Mouse (Mus musculus): ENCODE results near the gene Dock4. TPM values are rescaled to one million over a fixed set of nuclear protein-coding genes. Genes with fewer than 3 reads are reported as not detected.
A peak's percentile ranks its signal among the peaks of the same experiment; 100 is the strongest.

Gene Dock4
- polyA plus RNA-seq, 1 experiment from 2014 or later, result 13.3 TPM

DNA sequence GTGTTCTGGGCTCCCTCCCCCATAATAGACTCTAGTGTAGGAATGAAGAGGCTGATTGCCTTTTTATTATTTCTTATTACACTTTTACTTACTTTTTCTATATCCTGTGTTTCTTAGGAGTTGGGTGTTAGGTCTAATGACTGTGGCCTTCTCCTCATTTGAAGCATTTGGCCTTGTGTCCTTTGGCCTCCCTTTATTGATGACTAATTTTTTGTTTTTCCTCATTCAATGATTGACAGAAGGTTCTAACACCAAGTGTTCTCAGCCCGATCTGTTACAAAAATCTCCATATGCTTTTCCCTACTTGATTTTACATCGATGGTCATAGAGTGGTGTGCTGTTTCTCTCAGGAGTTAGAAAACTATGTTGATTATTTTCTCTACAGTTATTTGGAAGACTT, 108.2 kb downstream of the Dock4 start:
- H3K27ac ChIP-seq (ENCODE audit: low read length), result no peak overlapping the region
- no peaks in the 10 kb centered on the region for H3K4me1 ChIP-seq (ENCODE audit: insufficient read depth, low read length)
- no peak overlapping the region for H3K4me3 ChIP-seq (ENCODE audit: low read length)
- no peak overlapping the region for H3K9ac ChIP-seq (replicated peaks; ENCODE audit: low read length)
- H3K9me3 ChIP-seq (ENCODE audit: low read length), result no peaks in the 10 kb centered on the region
- H3K27me3 ChIP-seq (ENCODE audit: insufficient read depth, low read length), result no peaks in the 10 kb centered on the region
- no peaks in the 10 kb centered on the region for H3K36me3 ChIP-seq (ENCODE audit: insufficient read depth, low read length)
- ATAC-seq (ENCODE audit: low FRiP score, low TSS enrichment), result no peak
- H3K4me2 ChIP-seq (replicated peaks; ENCODE audit: low read depth, low read length), result no peak overlapping the region
- 91% methylated on average over 2 of the region's 2 CpGs for WGBS

DNA sequence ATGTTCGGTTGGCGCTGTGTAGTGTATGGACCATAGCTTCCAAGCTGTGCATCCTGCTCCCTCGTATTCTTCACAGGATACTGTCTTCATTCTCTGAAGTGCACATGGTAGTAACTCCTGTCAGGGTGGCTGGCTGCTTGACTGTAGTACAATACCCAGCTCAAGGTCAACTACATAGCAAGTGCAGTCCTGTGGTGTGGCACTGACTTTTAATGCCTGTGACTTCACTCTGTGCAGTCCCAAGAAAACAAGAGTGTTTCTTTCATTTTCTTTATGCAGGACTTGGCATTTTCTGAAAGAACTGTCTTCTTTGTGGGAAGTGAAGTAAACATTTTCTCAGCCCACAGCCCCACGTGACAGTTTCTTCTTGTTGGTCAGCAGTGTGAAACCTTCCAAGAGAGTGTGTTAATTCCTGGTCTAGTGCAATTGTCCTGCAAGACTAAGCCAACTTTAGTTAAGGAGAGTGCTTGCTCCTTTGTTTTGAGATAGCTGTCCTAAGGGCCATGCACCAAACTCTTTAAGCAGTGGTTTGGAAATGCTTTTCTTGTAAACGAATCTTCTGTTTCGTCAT, 109.3 kb downstream of the Dock4 start:
- no peak overlapping the region for H3K9ac ChIP-seq (replicated peaks; ENCODE audit: low read length)
- H3K27me3 ChIP-seq (ENCODE audit: insufficient read depth, low read length), result no peaks in the 10 kb centered on the region
- no peak overlapping the region for H3K4me2 ChIP-seq (replicated peaks; ENCODE audit: low read depth, low read length)
- H3K4me1 ChIP-seq (ENCODE audit: insufficient read depth, low read length), result no peaks in the 10 kb centered on the region
- H3K36me3 ChIP-seq (ENCODE audit: insufficient read depth, low read length), result no peaks in the 10 kb centered on the region
- H3K4me3 ChIP-seq (ENCODE audit: low read length), result no peak overlapping the region
- no peaks in the 10 kb centered on the region for H3K9me3 ChIP-seq (ENCODE audit: low read length)
- ATAC-seq (ENCODE audit: low FRiP score, low TSS enrichment), result no peak
- 92% methylated on average over 6 of the region's 6 CpGs for WGBS
- H3K27ac ChIP-seq (ENCODE audit: low read length), result no peak overlapping the region

DNA sequence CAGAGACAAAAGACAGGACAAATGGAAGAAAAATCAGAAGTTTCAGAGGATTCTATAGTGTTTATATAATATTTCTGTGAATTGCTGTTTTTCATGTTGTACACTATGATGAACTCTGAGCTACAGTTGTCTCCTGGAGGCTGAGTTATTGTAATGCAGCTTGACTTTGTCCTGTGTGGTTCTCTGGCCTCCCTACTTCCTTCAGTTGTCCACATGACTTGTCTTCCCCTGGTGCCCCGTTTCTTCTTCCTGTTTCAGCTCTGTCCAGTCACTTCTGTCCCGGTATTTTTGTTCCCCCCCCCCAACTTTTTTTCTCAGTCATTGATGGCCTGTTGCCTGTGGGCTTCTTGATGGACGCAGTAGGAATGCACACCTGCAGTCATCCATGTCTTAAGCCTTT, 112.8 kb downstream of the Dock4 start:
- Histone ChIP-seq H3K9ac (replicated peaks; ENCODE audit: low read length) (no peak overlapping the region), H3K27ac (ENCODE audit: low read length) (no peak overlapping the region; the same call in 1 of the 2 replicates), H3K27me3 (ENCODE audit: insufficient read depth, low read length) (no peaks in the 10 kb centered on the region), H3K4me1 (ENCODE audit: insufficient read depth, low read length) (no peaks in the 10 kb centered on the region), H3K4me2 (replicated peaks; ENCODE audit: low read depth, low read length) (no peak overlapping the region), H3K9me3 (ENCODE audit: low read length) (no peaks in the 10 kb centered on the region), H3K36me3 (ENCODE audit: insufficient read depth, low read length) (no peaks in the 10 kb centered on the region), H3K4me3 (ENCODE audit: low read length) (no peak overlapping the region)
- 58% methylated on average over 3 of the region's 3 CpGs for WGBS
- no peak; the same call in 1 of the 2 replicates for ATAC-seq (ENCODE audit: low FRiP score, low TSS enrichment)

DNA sequence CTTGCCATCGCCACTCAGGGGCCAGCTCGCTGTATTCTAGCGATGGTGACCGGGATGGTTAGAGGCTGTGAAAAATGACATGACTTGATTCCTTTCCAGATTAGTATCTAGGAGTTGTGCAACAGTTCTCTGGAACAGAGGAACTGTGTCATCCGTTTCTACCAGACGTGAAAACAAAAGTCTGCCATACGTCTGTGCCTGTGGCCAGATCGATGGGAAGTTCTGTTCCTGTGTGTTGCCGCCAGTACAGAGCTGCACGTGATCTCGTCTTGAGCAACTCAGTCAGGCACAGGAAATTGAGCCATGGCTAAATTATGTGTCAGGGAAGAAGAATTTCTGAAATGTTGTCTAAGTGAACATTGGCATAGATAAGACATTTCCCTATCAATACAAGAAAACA, 113.4 kb downstream of the Dock4 start:
- H3K27ac ChIP-seq (ENCODE audit: low read length), result no peak overlapping the region; the same call in 1 of the 2 replicates
- WGBS, result 73% methylated on average over 11 of the region's 11 CpGs
- no peaks in the 10 kb centered on the region for H3K36me3 ChIP-seq (ENCODE audit: insufficient read depth, low read length)
- H3K4me2 ChIP-seq (replicated peaks; ENCODE audit: low read depth, low read length), result no peak overlapping the region
- no peaks in the 10 kb centered on the region for H3K27me3 ChIP-seq (ENCODE audit: insufficient read depth, low read length)
- no peaks in the 10 kb centered on the region for H3K9me3 ChIP-seq (ENCODE audit: low read length)
- H3K4me1 ChIP-seq (ENCODE audit: insufficient read depth, low read length), result peaks cover 2% of the 10 kb centered on the region; the same call in 1 of the 2 replicates
- no peak overlapping the region for H3K4me3 ChIP-seq (ENCODE audit: low read length)
- no peak overlapping the region for H3K9ac ChIP-seq (replicated peaks; ENCODE audit: low read length)
- ATAC-seq (ENCODE audit: low FRiP score, low TSS enrichment), result no peak

DNA sequence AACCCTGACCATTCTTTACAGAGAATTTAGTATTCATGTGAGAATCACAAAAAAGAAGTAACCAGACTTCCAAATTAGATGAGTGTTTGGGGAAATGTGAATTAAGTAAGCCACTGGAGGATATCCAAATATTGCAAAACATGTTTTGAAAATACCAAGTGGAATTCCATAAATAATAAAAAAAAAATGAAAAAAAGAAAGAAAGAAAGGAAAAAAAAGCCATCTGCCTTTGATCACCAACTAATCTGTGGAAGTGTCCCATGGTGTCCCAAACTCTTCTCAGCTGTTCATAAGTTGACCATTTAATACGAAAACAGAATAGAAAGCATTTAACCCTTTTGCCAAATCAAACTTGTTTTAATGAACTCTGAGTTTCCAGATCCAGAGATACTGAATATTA, 118.0 kb downstream of the Dock4 start:
- H3K9me3 ChIP-seq (ENCODE audit: low read length), result no peaks in the 10 kb centered on the region
- H3K36me3 ChIP-seq (ENCODE audit: insufficient read depth, low read length), result no peaks in the 10 kb centered on the region
- no peak overlapping the region for H3K4me2 ChIP-seq (replicated peaks; ENCODE audit: low read depth, low read length)
- ATAC-seq (ENCODE audit: low FRiP score, low TSS enrichment), result no peak
- 58% methylated on average over 1 of the region's 1 CpGs for WGBS
- H3K9ac ChIP-seq (replicated peaks; ENCODE audit: low read length), result no peak overlapping the region
- H3K4me3 ChIP-seq (ENCODE audit: low read length), result no peak overlapping the region
- peaks cover 11% of the 10 kb centered on the region for H3K4me1 ChIP-seq (ENCODE audit: insufficient read depth, low read length)
- no peaks in the 10 kb centered on the region for H3K27me3 ChIP-seq (ENCODE audit: insufficient read depth, low read length)
- H3K27ac ChIP-seq (ENCODE audit: low read length), result no peak overlapping the region

DNA sequence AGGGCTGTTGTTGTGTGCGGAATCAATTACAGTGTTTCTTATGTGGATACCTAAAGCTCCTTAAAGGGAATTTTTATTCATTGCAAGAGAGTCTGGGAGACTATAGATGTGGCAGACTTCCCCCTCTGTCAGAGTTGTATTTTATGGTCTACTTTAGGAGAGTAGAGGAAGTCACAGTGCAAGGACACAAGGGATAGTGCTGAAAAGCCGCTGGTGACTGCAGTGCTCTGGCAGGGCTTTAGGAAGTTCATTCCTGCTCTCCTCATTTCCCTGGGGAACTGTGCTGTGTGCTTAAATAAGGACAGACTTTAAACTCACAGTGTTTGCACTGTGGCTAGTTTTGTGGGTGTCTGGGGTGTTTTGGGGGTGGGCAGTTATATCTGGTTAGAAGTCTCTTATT, 118.5 kb downstream of the Dock4 start:
- no peaks in the 10 kb centered on the region for H3K9me3 ChIP-seq (ENCODE audit: low read length)
- no peaks in the 10 kb centered on the region for H3K36me3 ChIP-seq (ENCODE audit: insufficient read depth, low read length)
- no peak overlapping the region for H3K4me2 ChIP-seq (replicated peaks; ENCODE audit: low read depth, low read length)
- 32% methylated on average over 2 of the region's 2 CpGs for whole genome bisulfite sequencing
- no peak overlapping the region for H3K9ac ChIP-seq (replicated peaks; ENCODE audit: low read length)
- ATAC-seq (ENCODE audit: low FRiP score, low TSS enrichment), result peak; percentile 67; the same call in 1 of the 2 replicates
- no peak overlapping the region for H3K4me3 ChIP-seq (ENCODE audit: low read length)
- H3K4me1 ChIP-seq (ENCODE audit: insufficient read depth, low read length), result peaks cover 16% of the 10 kb centered on the region
- no peak overlapping the region for H3K27ac ChIP-seq (ENCODE audit: low read length)
- H3K27me3 ChIP-seq (ENCODE audit: insufficient read depth, low read length), result no peaks in the 10 kb centered on the region

DNA sequence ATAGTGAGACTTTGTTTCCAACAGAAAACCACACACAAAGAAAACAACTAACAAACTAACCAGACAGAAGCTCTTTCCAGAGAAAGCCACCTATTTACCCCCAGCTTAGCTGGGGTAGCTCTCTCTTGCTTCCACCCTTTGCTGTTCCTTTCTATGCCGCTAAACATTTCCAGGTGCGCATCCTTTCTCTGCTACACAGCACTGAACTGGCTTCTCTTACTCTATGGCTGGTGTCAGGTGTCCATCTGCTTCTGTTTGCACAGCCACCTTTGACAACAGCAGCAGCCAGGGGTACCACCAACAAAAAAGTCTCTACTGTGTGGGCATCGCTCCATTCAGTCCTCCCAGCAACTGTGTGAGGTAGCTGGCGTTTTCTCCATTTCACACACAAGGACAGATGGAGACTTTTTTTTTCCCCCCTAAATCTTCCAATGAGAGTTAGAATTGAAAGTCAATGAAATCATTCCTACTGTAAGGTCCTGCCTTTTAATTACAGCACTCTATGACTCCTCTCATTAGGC, 122.7 kb downstream of the Dock4 start:
- Histone ChIP-seq H3K4me3 (ENCODE audit: low read length) (no peak overlapping the region), H3K4me1 (ENCODE audit: insufficient read depth, low read length) (peaks cover 21% of the 10 kb centered on the region), H3K4me2 (replicated peaks; ENCODE audit: low read depth, low read length) (no peak overlapping the region), H3K27me3 (ENCODE audit: insufficient read depth, low read length) (no peaks in the 10 kb centered on the region), H3K36me3 (ENCODE audit: insufficient read depth, low read length) (no peaks in the 10 kb centered on the region), H3K9ac (replicated peaks; ENCODE audit: low read length) (no peak overlapping the region), H3K9me3 (ENCODE audit: low read length) (no peaks in the 10 kb centered on the region), H3K27ac (ENCODE audit: low read length) (no peak overlapping the region)
- ATAC-seq (ENCODE audit: low FRiP score, low TSS enrichment), result no peak
- 83% methylated on average over 4 of the region's 4 CpGs for WGBS

DNA sequence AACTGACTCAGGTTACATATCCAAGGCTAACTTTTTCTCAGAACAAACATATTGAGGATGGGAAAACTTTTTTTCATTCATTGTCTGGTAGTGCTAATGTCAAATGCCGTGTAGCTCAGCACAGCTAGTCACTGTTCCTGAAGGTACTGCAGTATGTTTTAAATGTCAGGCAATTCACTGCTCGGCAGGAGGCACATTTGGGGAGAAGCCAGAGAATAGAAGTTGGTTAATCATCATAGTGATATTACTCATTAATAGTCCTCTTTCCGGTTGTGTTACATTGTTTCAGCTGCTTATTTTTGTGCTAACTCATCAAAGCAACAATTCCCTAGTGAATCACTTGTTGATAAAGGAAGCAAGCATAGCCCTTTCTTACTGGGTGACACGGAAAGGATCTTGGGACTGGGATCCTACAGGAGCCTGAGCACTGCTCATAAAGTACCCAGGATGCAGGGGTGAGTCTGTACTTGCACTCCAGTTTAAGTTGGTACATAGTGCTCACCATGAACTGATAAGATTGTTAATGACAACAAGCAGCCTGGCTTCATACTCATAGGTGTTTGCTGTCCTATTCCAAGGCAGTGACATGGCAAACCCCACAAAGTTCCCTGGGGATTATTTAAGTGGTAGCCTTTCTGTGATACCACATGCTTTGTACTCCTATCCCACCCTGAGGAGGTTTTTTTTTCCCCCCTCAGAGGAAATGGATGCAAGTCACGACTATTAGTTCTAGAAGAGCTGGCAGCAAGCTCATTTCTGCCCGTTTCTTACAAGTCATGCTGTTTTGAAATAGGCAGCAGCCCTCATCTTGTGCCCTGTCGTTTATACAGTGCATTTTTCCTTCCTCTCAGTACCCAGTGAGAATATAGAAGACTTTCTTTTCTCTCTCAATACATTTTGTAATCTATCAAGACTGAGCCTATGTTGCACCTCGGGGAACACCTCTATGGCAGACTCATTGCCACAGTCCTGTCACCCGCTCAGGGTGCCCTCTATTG, 123.5 kb downstream of the Dock4 start:
- Histone ChIP-seq H3K4me1 (ENCODE audit: insufficient read depth, low read length) (peaks cover 17% of the 10 kb centered on the region), H3K36me3 (ENCODE audit: insufficient read depth, low read length) (no peaks in the 10 kb centered on the region), H3K9me3 (ENCODE audit: low read length) (no peaks in the 10 kb centered on the region), H3K27me3 (ENCODE audit: insufficient read depth, low read length) (no peaks in the 10 kb centered on the region), H3K4me3 (ENCODE audit: low read length) (no peak overlapping the region), H3K9ac (replicated peaks; ENCODE audit: low read length) (no peak overlapping the region), H3K27ac (ENCODE audit: low read length) (no peak overlapping the region), H3K4me2 (replicated peaks; ENCODE audit: low read depth, low read length) (no peak overlapping the region)
- 55% methylated on average over 9 of the region's 9 CpGs for WGBS
- no peak for ATAC-seq (ENCODE audit: low FRiP score, low TSS enrichment)

DNA sequence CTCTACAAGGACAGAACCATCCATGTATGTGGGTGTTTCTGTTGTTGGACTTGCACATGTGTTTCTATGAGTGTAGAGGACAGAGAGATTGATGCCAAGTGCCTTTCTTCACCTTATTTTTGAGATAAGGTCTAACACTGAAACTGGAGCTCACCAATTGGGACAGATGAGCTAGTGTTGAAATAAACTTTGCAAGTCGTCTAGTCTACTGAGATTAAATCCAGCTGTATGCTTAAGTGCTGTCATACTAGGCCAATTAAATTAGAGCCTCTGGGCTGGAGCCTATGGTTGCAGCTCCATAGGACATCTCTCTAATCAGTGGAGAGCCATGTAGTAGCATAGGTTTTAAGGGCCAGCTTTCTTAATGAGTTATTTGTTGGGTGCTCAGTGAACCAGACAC, 124.5 kb downstream of the Dock4 start:
- whole genome bisulfite sequencing, result 14% methylated on average over 1 of the region's 1 CpGs
- Histone ChIP-seq H3K9me3 (ENCODE audit: low read length) (no peaks in the 10 kb centered on the region), H3K4me2 (replicated peaks; ENCODE audit: low read depth, low read length) (no peak overlapping the region), H3K27ac (ENCODE audit: low read length) (no peak overlapping the region), H3K27me3 (ENCODE audit: insufficient read depth, low read length) (no peaks in the 10 kb centered on the region), H3K4me1 (ENCODE audit: insufficient read depth, low read length) (peaks cover 15% of the 10 kb centered on the region), H3K9ac (replicated peaks; ENCODE audit: low read length) (no peak overlapping the region), H3K36me3 (ENCODE audit: insufficient read depth, low read length) (no peaks in the 10 kb centered on the region), H3K4me3 (ENCODE audit: low read length) (no peak overlapping the region)
- ATAC-seq (ENCODE audit: low FRiP score, low TSS enrichment), result no peak

DNA sequence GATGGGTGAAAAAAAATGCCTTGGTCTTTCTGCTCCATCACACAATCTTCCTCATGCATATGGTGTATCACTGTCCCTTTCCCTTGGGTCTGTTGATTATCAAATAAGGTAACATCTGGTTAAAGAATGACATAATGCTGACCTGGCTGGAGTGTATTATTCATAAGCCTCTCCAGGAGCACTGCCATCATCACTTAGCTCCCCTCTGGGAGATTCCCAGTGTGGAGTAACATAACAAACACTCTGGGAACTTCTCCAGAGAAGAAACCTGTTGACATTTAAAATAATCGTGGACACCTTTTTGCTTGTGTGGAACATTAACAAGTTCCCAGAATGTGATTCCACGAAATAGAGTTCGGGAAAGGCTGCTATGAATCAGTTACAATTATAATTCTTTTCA, 128.3 kb downstream of the Dock4 start:
- Histone ChIP-seq H3K9ac (replicated peaks; ENCODE audit: low read length) (no peak overlapping the region), H3K9me3 (ENCODE audit: low read length) (no peaks in the 10 kb centered on the region), H3K27me3 (ENCODE audit: insufficient read depth, low read length) (no peaks in the 10 kb centered on the region), H3K4me1 (ENCODE audit: insufficient read depth, low read length) (peaks cover 7% of the 10 kb centered on the region), H3K4me2 (replicated peaks; ENCODE audit: low read depth, low read length) (no peak overlapping the region), H3K4me3 (ENCODE audit: low read length) (no peak overlapping the region), H3K27ac (ENCODE audit: low read length) (no peak overlapping the region), H3K36me3 (ENCODE audit: insufficient read depth, low read length) (no peaks in the 10 kb centered on the region)
- no peak for ATAC-seq (ENCODE audit: low FRiP score, low TSS enrichment)
- 70% methylated on average over 3 of the region's 3 CpGs for WGBS

All from kidney, embryonic 16.5 days (tissue).